In genomic region chr3:80007006-80007405, GRCm38 (mm10) we compare ENCODE assay signal across 26 mouse cellular contexts.
DNase-seq lines count a peak whose midpoint lies in the region; ATAC-seq and TF ChIP-seq lines count a peak whose summit lies in the region.
"Had no signal": no experiment of that assay in that cellular context is flagged by ENCODE, and none has a peak within 500 bp of the region (broad histone marks: within the 10 kb centered on the region; RNA-seq: fewer than 3 reads in every experiment).

No protein-coding gene starts in this region.

- H3K4me3 ChIP-seq in gastrocnemius, adult 2 months, result no peak overlapping the region
- no peak overlapping the region for H3K4me3 ChIP-seq in heart, embryonic 10.5 days
- no peak overlapping the region for H3K4me3 ChIP-seq in heart, embryonic 12.5 days
- H3K4me3 ChIP-seq: embryonic facial prominence, embryonic 10.5 days; embryonic facial prominence, embryonic 12.5 days; erythroblast, embryonic 14.5 days; forebrain, embryonic 10.5 days; forebrain, embryonic 12.5 days had no signal

- ATAC-seq in heart, embryonic 12.5 days (ENCODE audit: insufficient number of reproducible peaks, low FRiP score), result no peak
- ATAC-seq: activated CD4-positive, CD25-positive, alpha-beta regulatory T cell, adult 4 months; CD4-positive, CD25-positive, alpha-beta regulatory T cell, adult 4 months; forebrain, embryonic 14.5 days; forebrain, embryonic 16.5 days; Patski had no signal

- no peaks in the 10 kb centered on the region for H3K9me3 ChIP-seq in heart, embryonic 10.5 days
- no peaks in the 10 kb centered on the region for H3K9me3 ChIP-seq in heart, embryonic 12.5 days (replicated peaks)
- H3K9me3 ChIP-seq: embryonic facial prominence, embryonic 10.5 days; embryonic facial prominence, embryonic 12.5 days; forebrain, embryonic 10.5 days; forebrain, embryonic 12.5 days; G1E had no signal

- intact Hi-C loops in gastrocnemius, adult 2 months (cut with DNase I), result loop anchor here (5.0 kb wide), 1 partner anchor 35 kb away; no protein-coding TSS in a partner anchor

- H3K27me3 ChIP-seq in heart, embryonic 10.5 days (ENCODE audit: insufficient read depth, poor library complexity, severe bottlenecking), result no peaks in the 10 kb centered on the region
- no peaks in the 10 kb centered on the region for H3K27me3 ChIP-seq in heart, embryonic 12.5 days (replicated peaks)
- H3K27me3 ChIP-seq: CH12.LX; embryonic facial prominence, embryonic 12.5 days; forebrain, embryonic 12.5 days; Patski had no signal

- whole genome bisulfite sequencing in heart, embryonic 10.5 days, result 79% methylated on average over 4 of the region's 4 CpGs
- 66% methylated on average over 4 of the region's 4 CpGs for WGBS in heart, embryonic 12.5 days

- peak overlapping the region; percentile 82; the same call in 1 of the 2 replicates for H3K27ac ChIP-seq in gastrocnemius, adult 2 months
- H3K27ac ChIP-seq in heart, embryonic 10.5 days, result 0 out of 2 replicates have a peak overlapping the region, but pooled peaks have one; percentile 10
- H3K27ac ChIP-seq in heart, embryonic 12.5 days (ENCODE audit: poor library complexity, severe bottlenecking), result no peak overlapping the region
- H3K27ac ChIP-seq: embryonic facial prominence, embryonic 10.5 days; embryonic facial prominence, embryonic 12.5 days; forebrain, embryonic 10.5 days; forebrain, embryonic 12.5 days had no signal

- no peak overlapping the region for H3K4me2 ChIP-seq in heart, embryonic 12.5 days
- H3K4me2 ChIP-seq: embryonic facial prominence, embryonic 12.5 days; forebrain, embryonic 12.5 days had no signal

- no peaks in the 10 kb centered on the region for H3K36me3 ChIP-seq in heart, embryonic 10.5 days
- no peaks in the 10 kb centered on the region for H3K36me3 ChIP-seq in heart, embryonic 12.5 days
- H3K36me3 ChIP-seq: embryonic facial prominence, embryonic 10.5 days; embryonic facial prominence, embryonic 12.5 days; forebrain, embryonic 10.5 days; forebrain, embryonic 12.5 days; G1E had no signal

- peak; percentile 50 to 62 for DNase-seq in cerebellum, postnatal 10 days
- DNase-seq in cerebellum, postnatal 4 days (ENCODE audit: low spot score in 2 of 2), result no peak
- no peak for DNase-seq in gastrocnemius, adult 2 months
- DNase-seq in gastrocnemius, adult 18-20 months (ENCODE audit: low spot score), result no peak
- no peak for DNase-seq in heart, embryonic 10.5 days (ENCODE audit: low spot score)
- DNase-seq: adrenal gland, adult 8-10 months; adrenal gland, postnatal 14 days; adrenal gland, postnatal 36 days; B cell, adult 2 months; cerebellum, adult 11-12 months; cerebellum, adult 2 months; cerebellum, adult 9-11 months; cerebellum, postnatal 36 days had no signal

- TF ChIP-seq CTCF in gastrocnemius, adult 2 months (IDR thresholded peaks at IDR 0.05), result no peak

- H3K9ac ChIP-seq in heart, embryonic 12.5 days, result no peak overlapping the region
- H3K9ac ChIP-seq: embryonic facial prominence, embryonic 12.5 days; forebrain, embryonic 12.5 days had no signal

- peaks cover 8% of the 10 kb centered on the region; the same call in 1 of the 2 replicates for H3K4me1 ChIP-seq in heart, embryonic 10.5 days
- peaks cover 10% of the 10 kb centered on the region for H3K4me1 ChIP-seq in heart, embryonic 12.5 days (replicated peaks)
- H3K4me1 ChIP-seq: embryonic facial prominence, embryonic 12.5 days; forebrain, embryonic 12.5 days had no signal

Comparison
In these comparisons a context has a peak if more than half of its experiments do, and no peak if none do; other contexts are left out.
1. DNase-seq: peak in cerebellum, postnatal 10 days (2 of 2); none in cerebellum, postnatal 4 days (0 of 2), gastrocnemius, adult 2 months (single experiment), gastrocnemius, adult 18-20 months (single experiment) and heart, embryonic 10.5 days (single experiment).